Mouse (Mus musculus) CD8-positive naive resting alpha-beta T cell, adult 57 days (primary cell): Measurements from ENCODE around the gene Abcb4. TPM values are rescaled to one million over a fixed set of nuclear protein-coding genes. Genes with fewer than 3 reads are reported as not detected.

ENCODE experiments used
- total RNA-seq: library from RNA; stranded (reverse); gene quantifications from one replicate; pipeline ENCODE4 v1.2.4, GENCODE M21; 2023

Abcb4 gene
- total RNA-seq: 0.58 TPM

DNA sequence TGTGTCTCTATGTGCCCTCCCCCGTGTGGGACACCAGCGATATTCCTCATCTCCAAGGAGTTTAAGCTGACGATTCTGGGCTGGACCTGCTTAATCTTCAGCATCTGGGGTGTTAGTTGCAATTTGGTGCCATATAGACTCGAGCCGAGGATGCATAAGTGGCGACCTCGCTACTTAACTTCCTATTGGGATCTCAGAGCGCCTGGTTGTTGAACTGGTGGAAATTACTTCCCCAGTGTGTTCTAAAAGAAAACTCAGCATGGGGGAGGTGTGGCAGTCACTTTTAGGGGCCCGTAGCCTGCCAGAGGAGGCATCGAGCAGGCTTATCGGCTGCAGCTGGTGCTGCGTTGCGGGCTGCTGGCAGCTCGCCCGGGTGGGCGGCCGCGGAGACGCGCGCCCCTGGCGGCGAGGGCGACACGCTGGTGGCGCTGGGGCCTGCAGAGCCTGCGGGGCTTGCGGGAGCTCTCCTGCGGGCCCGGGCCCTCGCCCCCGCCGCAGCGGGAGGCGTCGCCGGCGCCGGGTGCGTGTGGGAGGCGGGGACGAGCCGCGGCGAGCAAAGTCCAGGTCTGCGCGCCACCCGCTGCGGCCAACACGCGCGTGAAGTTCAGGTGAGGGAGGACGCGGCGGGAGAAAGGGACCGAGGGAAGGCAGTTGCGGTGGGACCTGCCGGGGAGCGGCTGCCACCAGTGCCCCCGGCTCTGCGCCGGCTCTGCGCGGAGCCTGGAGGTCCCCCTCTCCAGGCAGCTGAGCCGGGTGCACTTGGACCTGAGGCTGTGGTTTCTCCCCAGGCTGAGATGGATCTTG, at the start of gene Abcb4:
TSS of gene Abcb4 (plus strand) at position 418 of the 804 bp plus-strand sequence.

DNA sequence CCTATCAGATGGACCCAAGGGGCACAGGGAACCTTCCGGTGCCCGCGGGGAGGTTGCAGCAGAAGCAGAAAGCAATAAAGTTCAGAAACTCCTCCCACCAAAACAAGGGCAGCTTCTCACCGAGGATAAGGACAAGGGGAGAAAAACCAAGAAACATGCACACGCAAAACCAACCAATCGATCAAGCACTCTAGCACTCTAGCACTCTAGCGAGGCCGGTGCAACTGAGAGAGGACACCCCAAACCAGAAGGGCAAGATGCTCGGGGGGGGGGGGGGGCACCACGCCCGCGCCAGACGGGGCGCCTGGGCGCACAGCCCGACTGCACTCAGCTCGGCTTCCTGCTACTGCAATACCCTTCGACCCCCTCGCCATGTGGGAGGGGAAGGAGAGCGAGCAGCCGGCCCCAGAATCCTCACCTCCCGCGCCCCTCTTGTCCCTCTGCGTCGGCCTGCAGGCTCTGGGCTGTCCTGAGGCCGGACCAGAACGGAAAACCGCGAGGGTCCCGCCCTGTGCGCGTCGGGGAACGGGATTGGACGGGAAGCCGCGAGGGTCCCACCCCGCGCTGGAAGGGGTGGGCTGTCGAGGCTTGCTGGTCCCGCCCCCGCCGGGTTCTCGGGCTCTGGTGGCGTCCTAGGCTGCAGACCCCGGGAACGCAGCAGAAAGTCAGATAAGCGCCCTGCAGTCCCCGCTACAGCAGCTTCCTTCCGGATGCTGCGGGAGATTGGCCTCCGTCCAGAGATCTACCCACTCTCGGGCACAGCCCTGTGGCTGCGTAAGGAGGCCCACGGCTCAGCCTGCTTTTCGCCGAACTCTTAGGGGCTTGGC, 103.4 kb downstream of the Abcb4 start, which contains the start of gene Crot:
TSS of gene Crot (minus strand) at position 639 of the 827 bp plus-strand sequence.

Other genes starting within 250 kb of the Abcb4 start
- gene Abcb1a, start 233.6 kb upstream of the Abcb4 start, total RNA-seq: 13.1 TPM
- 11.2 TPM for gene Abcb1b, start 95.6 kb upstream of the Abcb4 start, total RNA-seq
- gene Crot, start 103.6 kb downstream of the Abcb4 start, total RNA-seq: 25.0 TPM
- gene Tmem243, start 207.0 kb downstream of the Abcb4 start, total RNA-seq: 34.8 TPM